Mouse (Mus musculus) hindbrain, embryonic 12.5 days (tissue): ENCODE data around the gene Ifna7. TPM values are rescaled to one million over a fixed set of nuclear protein-coding genes. Genes with fewer than 3 reads are reported as not detected.
A peak's percentile ranks its signal among the peaks of the same experiment; 100 is the strongest.
"Not testable (repeated sequence)": the region's sequence is repeated elsewhere in the genome, so short reads cannot be mapped to it uniquely, and the experiment has no call there.

Experiments
- ATAC-seq: fragments of 200-750 bp; cut with Nextera tagmentation; 2 replicates; pipeline ENCODE4 v1.8.0; 2017; ENCODE audit warnings: moderate TSS enrichment; ENCODE audit not compliant: low FRiP score
- H3K27ac ChIP-seq: fragments of 300-500 bp; sonication (generic); 2 replicates; pipeline ENCODE4 v1.5.1; 2016; ENCODE audit warnings: mild to moderate bottlenecking
- H3K27me3 ChIP-seq: fragments of 300-500 bp; sonication (generic); 2 replicates; pipeline ENCODE4 v1.6.1; 2016; ENCODE audit warnings: mild to moderate bottlenecking
- H3K36me3 ChIP-seq: fragments of 300-500 bp; sonication (generic); 2 replicates; pipeline ENCODE4 v1.6.1; 2016; ENCODE audit warnings: mild to moderate bottlenecking
- H3K4me1 ChIP-seq: fragments of 300-500 bp; sonication (generic); 2 replicates; pipeline ENCODE4 v1.6.1; 2016
- H3K4me2 ChIP-seq: fragments of 300-500 bp; sonication (generic); replicated peaks from 2 replicates; pipeline ENCODE4 v1.6.1; 2016; ENCODE audit warnings: mild to moderate bottlenecking
- H3K4me3 ChIP-seq: fragments of 300-500 bp; sonication (generic); 2 replicates; pipeline ENCODE4 v1.5.1; 2016; ENCODE audit warnings: mild to moderate bottlenecking
- H3K9ac ChIP-seq: fragments of 300-500 bp; sonication (generic); 2 replicates; pipeline ENCODE4 v1.6.1; 2016; ENCODE audit warnings: mild to moderate bottlenecking, moderate library complexity
- H3K9me3 ChIP-seq: fragments of 300-500 bp; sonication (generic); replicated peaks from 2 replicates; pipeline ENCODE4 v1.6.1; 2016; ENCODE audit warnings: mild to moderate bottlenecking
- WGBS: fragments of 180-500 bp; shearing (Covaris S2); methylation state at CpG from one replicate; pipeline ENCODE4 v1.1.7; 2016; 5-methylcytosine and 5-hydroxymethylcytosine counted together
- polyA plus RNA-seq: library from polyadenylated mRNA; unstranded; fragments of >200 nt; fragmentation: Nextera tagmentation; extraction: Ambion mirVana; gene quantifications from 2 replicates; pipeline ENCODE4 v1.2.1, GENCODE M21; 2016

Ifna7 gene
- not detected in 2 replicates for polyA plus RNA-seq

- no peak within 1 kb of the TSS for H3K4me3 ChIP-seq
- H3K9me3 ChIP-seq, result no peaks in the 10 kb centered on the region
- no peak for ATAC-seq
- no peak within 1 kb of the TSS for H3K9ac ChIP-seq
- no peak within 1 kb of the TSS for H3K4me2 ChIP-seq
- no peaks in the 10 kb centered on the region for H3K4me1 ChIP-seq
- H3K27ac ChIP-seq, result no peak within 1 kb of the TSS
- H3K36me3 ChIP-seq, result no peaks in the 10 kb centered on the region
- no peaks in the 10 kb centered on the region; the same call in 1 of the 2 replicates for H3K27me3 ChIP-seq
- WGBS, result 69% methylated on average over 3 of the region's 3 CpGs
Observed at GRCm38 (mm10) chr4:88815928-88816327, at the start of gene Ifna7. Ifna7 (plus strand) TSS chr4:88816228.

DNA sequence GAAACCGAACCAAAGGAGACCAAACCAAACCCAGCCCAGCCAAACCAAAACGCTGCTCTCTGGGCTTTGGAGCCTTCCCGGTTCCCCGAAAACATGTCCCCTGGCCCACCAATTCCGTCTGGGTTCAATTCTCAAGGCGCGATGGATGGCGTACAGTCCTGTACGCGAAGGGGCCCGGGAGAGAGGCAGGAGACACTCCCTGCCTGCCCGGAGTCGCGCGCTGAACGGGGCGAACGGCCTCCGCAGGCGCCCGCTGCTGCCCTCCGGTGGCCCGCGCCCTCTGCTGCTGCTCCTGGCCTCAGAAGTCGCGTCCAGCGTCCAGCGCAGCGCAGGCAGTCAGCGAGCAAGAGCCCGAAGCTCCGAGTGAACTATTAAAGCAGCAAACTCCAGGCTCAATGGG lies 42.5 kb upstream of the Ifna7 start, which contains the start of gene Gm13290:
Gene Gm13290 (plus strand): TSS at position 301 of the 400 bp plus-strand sequence.
- not testable (repeated sequence) for H3K27ac ChIP-seq, H3K27me3 ChIP-seq, H3K9ac ChIP-seq, H3K9me3 ChIP-seq, H3K36me3 ChIP-seq, ATAC-seq, H3K4me1 ChIP-seq, H3K4me2 ChIP-seq, H3K4me3 ChIP-seq
- WGBS, result no CpG with 5 or more reads among the region's 32 CpGs

DNA sequence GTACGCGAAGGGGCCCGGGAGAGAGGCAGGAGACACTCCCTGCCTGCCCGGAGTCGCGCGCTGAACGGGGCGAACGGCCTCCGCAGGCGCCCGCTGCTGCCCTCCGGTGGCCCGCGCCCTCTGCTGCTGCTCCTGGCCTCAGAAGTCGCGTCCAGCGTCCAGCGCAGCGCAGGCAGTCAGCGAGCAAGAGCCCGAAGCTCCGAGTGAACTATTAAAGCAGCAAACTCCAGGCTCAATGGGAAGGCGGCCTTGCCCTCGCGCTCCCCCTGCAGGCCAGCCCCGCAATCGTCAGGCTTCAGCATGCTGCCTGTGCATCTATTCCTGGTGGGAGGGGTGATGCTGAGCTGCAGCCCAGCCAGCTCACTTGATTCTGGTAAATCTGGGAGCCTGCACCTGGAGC lies 39.4 kb upstream of the Ifna7 start, which contains the start of gene Gm13289:
Gene Gm13289 (plus strand): TSS at position 301 of the 400 bp plus-strand sequence.
- not testable (repeated sequence) for H3K27me3 ChIP-seq

GRCm38 (mm10) chr4:88779550-88779949 lies 36.5 kb upstream of the Ifna7 start, which contains the start of gene Gm13272:
Gm13272 (plus strand) TSS chr4:88779850.
- H3K4me2 ChIP-seq, H3K4me1 ChIP-seq, H3K9ac ChIP-seq, H3K36me3 ChIP-seq, H3K9me3 ChIP-seq, H3K4me3 ChIP-seq, H3K27ac ChIP-seq, ATAC-seq, H3K27me3 ChIP-seq: not testable (repeated sequence)
- no CpG with 5 or more reads among the region's 29 CpGs for WGBS

More for the DNA sequence above, 39.4 kb upstream of the Ifna7 start, which contains the start of gene Gm13289:
- not testable (repeated sequence) for H3K4me3 ChIP-seq, ATAC-seq, H3K9ac ChIP-seq, H3K36me3 ChIP-seq, H3K27ac ChIP-seq, H3K4me2 ChIP-seq, H3K9me3 ChIP-seq, H3K4me1 ChIP-seq
- WGBS, result no CpG with 5 or more reads among the region's 29 CpGs

GRCm38 (mm10) chr4:88780320-88780719 lies 35.7 kb upstream of the Ifna7 start:
- not testable (repeated sequence) for H3K36me3 ChIP-seq, H3K27me3 ChIP-seq, H3K4me2 ChIP-seq, H3K9ac ChIP-seq, H3K4me1 ChIP-seq, H3K4me3 ChIP-seq, ATAC-seq, H3K9me3 ChIP-seq, H3K27ac ChIP-seq
- WGBS, result 57% methylated on average over 14 of the region's 18 CpGs

GRCm38 (mm10) chr4:88781831-88782230 lies 34.2 kb upstream of the Ifna7 start, which contains the start of gene Ifnz:
Ifnz (plus strand) TSS chr4:88782131.
- not testable (repeated sequence) for ATAC-seq, H3K4me3 ChIP-seq, H3K9ac ChIP-seq, H3K27me3 ChIP-seq, H3K27ac ChIP-seq, H3K4me1 ChIP-seq, H3K9me3 ChIP-seq, H3K36me3 ChIP-seq
- peak within 1 kb of the TSS; percentile 41 for H3K4me2 ChIP-seq
- WGBS, result 12% methylated on average over 5 of the region's 7 CpGs

DNA sequence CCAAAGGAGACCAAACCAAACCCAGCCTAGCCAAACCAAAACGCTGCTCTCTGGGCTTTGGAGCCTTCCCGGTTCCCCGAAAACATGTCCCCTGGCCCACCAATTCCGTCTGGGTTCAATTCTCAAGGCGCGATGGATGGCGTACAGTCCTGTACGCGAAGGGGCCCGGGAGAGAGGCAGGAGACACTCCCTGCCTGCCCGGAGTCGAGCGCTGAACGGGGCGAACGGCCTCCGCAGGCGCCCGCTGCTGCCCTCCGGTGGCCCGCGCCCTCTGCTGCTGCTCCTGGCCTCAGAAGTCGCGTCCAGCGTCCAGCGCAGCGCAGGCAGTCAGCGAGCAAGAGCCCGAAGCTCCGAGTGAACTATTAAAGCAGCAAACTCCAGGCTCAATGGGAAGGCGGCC lies 33.7 kb upstream of the Ifna7 start:
- H3K9ac ChIP-seq, H3K4me1 ChIP-seq, H3K27me3 ChIP-seq, H3K4me3 ChIP-seq, H3K36me3 ChIP-seq, ATAC-seq, H3K9me3 ChIP-seq, H3K27ac ChIP-seq: not testable (repeated sequence)
- H3K4me2 ChIP-seq, result peak overlapping the region; percentile 41
- WGBS, result 0% methylated on average over 1 of the region's 31 CpGs

DNA sequence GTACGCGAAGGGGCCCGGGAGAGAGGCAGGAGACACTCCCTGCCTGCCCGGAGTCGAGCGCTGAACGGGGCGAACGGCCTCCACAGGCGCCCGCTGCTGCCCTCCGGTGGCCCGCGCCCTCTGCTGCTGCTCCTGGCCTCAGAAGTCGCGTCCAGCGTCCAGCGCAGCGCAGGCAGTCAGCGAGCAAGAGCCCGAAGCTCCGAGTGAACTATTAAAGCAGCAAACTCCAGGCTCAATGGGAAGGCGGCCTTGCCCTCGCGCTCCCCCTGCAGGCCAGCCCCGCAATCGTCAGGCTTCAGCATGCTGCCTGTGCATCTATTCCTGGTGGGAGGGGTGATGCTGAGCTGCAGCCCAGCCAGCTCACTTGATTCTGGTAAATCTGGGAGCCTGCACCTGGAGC lies 30.6 kb upstream of the Ifna7 start, which contains the start of gene Gm13276:
Gene Gm13276 (plus strand): TSS at position 301 of the 400 bp plus-strand sequence.
- H3K27me3 ChIP-seq, H3K27ac ChIP-seq, H3K4me2 ChIP-seq, H3K4me1 ChIP-seq, H3K36me3 ChIP-seq, ATAC-seq, H3K4me3 ChIP-seq, H3K9ac ChIP-seq, H3K9me3 ChIP-seq: not testable (repeated sequence)
- no CpG with 5 or more reads among the region's 27 CpGs for WGBS

DNA sequence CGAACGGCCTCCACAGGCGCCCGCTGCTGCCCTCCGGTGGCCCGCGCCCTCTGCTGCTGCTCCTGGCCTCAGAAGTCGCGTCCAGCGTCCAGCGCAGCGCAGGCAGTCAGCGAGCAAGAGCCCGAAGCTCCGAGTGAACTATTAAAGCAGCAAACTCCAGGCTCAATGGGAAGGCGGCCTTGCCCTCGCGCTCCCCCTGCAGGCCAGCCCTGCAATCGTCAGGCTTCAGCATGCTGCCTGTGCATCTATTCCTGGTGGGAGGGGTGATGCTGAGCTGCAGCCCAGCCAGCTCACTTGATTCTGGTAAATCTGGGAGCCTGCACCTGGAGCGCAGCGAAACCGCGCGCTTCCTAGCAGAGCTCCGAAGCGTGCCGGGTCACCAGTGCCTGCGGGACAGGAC lies 27.6 kb upstream of the Ifna7 start, which contains the start of gene Gm13277:
Gene Gm13277 (plus strand): TSS at position 231 of the 400 bp plus-strand sequence.
- 0% methylated on average over 4 of the region's 28 CpGs for WGBS
- not testable (repeated sequence) for H3K4me3 ChIP-seq, H3K36me3 ChIP-seq, H3K4me1 ChIP-seq, ATAC-seq, H3K27ac ChIP-seq, H3K27me3 ChIP-seq, H3K9ac ChIP-seq, H3K4me2 ChIP-seq, H3K9me3 ChIP-seq

DNA sequence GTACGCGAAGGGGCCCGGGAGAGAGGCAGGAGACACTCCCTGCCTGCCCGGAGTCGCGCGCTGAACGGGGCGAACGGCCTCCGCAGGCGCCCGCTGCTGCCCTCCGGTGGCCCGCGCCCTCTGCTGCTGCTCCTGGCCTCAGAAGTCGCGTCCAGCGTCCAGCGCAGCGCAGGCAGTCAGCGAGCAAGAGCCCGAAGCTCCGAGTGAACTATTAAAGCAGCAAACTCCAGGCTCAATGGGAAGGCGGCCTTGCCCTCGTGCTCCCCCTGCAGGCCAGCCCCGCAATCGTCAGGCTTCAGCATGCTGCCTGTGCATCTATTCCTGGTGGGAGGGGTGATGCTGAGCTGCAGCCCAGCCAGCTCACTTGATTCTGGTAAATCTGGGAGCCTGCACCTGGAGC lies 24.8 kb upstream of the Ifna7 start, which contains the start of gene Gm13278:
Gene Gm13278 (plus strand): TSS at position 301 of the 400 bp plus-strand sequence.
- not testable (repeated sequence) for H3K27ac ChIP-seq, H3K4me3 ChIP-seq, H3K9ac ChIP-seq, H3K4me1 ChIP-seq, H3K36me3 ChIP-seq, H3K9me3 ChIP-seq, ATAC-seq, H3K4me2 ChIP-seq, H3K27me3 ChIP-seq
- WGBS, result no CpG with 5 or more reads among the region's 28 CpGs

GRCm38 (mm10) chr4:88793936-88794675 lies 21.9 kb upstream of the Ifna7 start, which contains the start of gene Gm13275:
Gm13275 (plus strand) TSS chr4:88794487.
- WGBS, result 0% methylated on average over 8 of the region's 52 CpGs
- H3K27me3 ChIP-seq, result not testable (repeated sequence)

DNA sequence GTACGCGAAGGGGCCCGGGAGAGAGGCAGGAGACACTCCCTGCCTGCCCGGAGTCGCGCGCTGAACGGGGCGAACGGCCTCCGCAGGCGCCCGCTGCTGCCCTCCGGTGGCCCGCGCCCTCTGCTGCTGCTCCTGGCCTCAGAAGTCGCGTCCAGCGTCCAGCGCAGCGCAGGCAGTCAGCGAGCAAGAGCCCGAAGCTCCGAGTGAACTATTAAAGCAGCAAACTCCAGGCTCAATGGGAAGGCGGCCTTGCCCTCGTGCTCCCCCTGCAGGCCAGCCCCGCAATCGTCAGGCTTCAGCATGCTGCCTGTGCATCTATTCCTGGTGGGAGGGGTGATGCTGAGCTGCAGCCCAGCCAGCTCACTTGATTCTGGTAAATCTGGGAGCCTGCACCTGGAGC lies 18.9 kb upstream of the Ifna7 start, which contains the start of gene Gm13279:
Gene Gm13279 (plus strand): TSS at position 301 of the 400 bp plus-strand sequence.
- not testable (repeated sequence) for H3K9me3 ChIP-seq, H3K36me3 ChIP-seq, H3K4me1 ChIP-seq, H3K27me3 ChIP-seq, H3K9ac ChIP-seq, H3K4me3 ChIP-seq, ATAC-seq, H3K4me2 ChIP-seq, H3K27ac ChIP-seq
- no CpG with 5 or more reads among the region's 28 CpGs for WGBS

More at GRCm38 (mm10) chr4:88793936-88794675, 21.9 kb upstream of the Ifna7 start, which contains the start of gene Gm13275:
- not testable (repeated sequence) for H3K4me3 ChIP-seq, ATAC-seq, H3K4me2 ChIP-seq, H3K9me3 ChIP-seq, H3K36me3 ChIP-seq, H3K27ac ChIP-seq, H3K9ac ChIP-seq, H3K4me1 ChIP-seq
